In genomic region chr9:45827663-45828290, GRCm38 (mm10) we compare ENCODE assay signal across 8 mouse cellular contexts. TPM values are rescaled to one million over a fixed set of nuclear protein-coding genes. Genes with fewer than 3 reads are reported as not detected.
DNase-seq lines count a peak whose midpoint lies in the region; ATAC-seq lines count a peak whose summit lies in the region.

No protein-coding gene starts in this region.

- no peaks in the 10 kb centered on the region; the same call in 1 of the 2 replicates for H3K9me3 ChIP-seq in forebrain, embryonic 12.5 days
- H3K9me3 ChIP-seq in intestine, embryonic 15.5 days: no peaks in the 10 kb centered on the region

- H3K36me3 ChIP-seq in forebrain, embryonic 12.5 days (replicated peaks): no peaks in the 10 kb centered on the region
- H3K36me3 ChIP-seq in intestine, embryonic 15.5 days: no peaks in the 10 kb centered on the region
- no peaks in the 10 kb centered on the region for H3K36me3 ChIP-seq in macrophage (ENCODE audit: inconsistent target)

- no peaks in the 10 kb centered on the region for H3K27me3 ChIP-seq in forebrain, embryonic 12.5 days
- H3K27me3 ChIP-seq in intestine, embryonic 15.5 days (replicated peaks): no peaks in the 10 kb centered on the region

- peak overlapping the region; percentile 48 for H3K27ac ChIP-seq in forebrain, embryonic 12.5 days
- H3K27ac ChIP-seq in intestine, embryonic 15.5 days: peak overlapping the region; percentile 72
- peak overlapping the region; percentile 35 for H3K27ac ChIP-seq in macrophage

- DNase-seq in right cerebral cortex, postnatal 4 days: peak; percentile 38
- DNase-seq in right cerebral cortex, postnatal 25 days: no peak
- DNase-seq in brain, adult 2 months (ENCODE audit: low read depth, low spot score): peak; percentile 55
- DNase-seq in B cell, adult 2 months: no peak

- H3K4me2 ChIP-seq in forebrain, embryonic 12.5 days: peak overlapping the region; percentile 84
- peak overlapping the region; percentile 81 for H3K4me2 ChIP-seq in intestine, embryonic 15.5 days (replicated peaks)

- H3K79me2 ChIP-seq in macrophage (ENCODE audit: inconsistent target): no peaks in the 10 kb centered on the region

- peaks cover 13% of the 10 kb centered on the region for H3K4me1 ChIP-seq in forebrain, embryonic 12.5 days
- peaks cover 9% of the 10 kb centered on the region for H3K4me1 ChIP-seq in intestine, embryonic 15.5 days (replicated peaks)

- no peak; the same call in 1 of the 2 replicates for ATAC-seq in forebrain, embryonic 12.5 days (ENCODE audit: low FRiP score)
- peak; percentile 66 for ATAC-seq in intestine, embryonic 15.5 days
- no peak for ATAC-seq in activated CD4-positive, CD25-positive, alpha-beta regulatory T cell, adult 4 months

- WGBS in forebrain, embryonic 12.5 days: 5% methylated on average over 23 of the region's 23 CpGs
- 6% methylated on average over 22 of the region's 23 CpGs for WGBS in intestine, embryonic 15.5 days
- WGBS in macrophage (ENCODE audit: missing documents): 17% methylated on average over 22 of the region's 23 CpGs

- peak overlapping the region; percentile 78 for H3K9ac ChIP-seq in forebrain, embryonic 12.5 days
- H3K9ac ChIP-seq in intestine, embryonic 15.5 days: peak overlapping the region; percentile 77

- H3K4me3 ChIP-seq in forebrain, embryonic 12.5 days (replicated peaks): peak overlapping the region; percentile 81
- H3K4me3 ChIP-seq in intestine, embryonic 15.5 days (replicated peaks): peak overlapping the region; percentile 87
- peak overlapping the region; percentile 77 for H3K4me3 ChIP-seq in macrophage (ENCODE audit: inconsistent target)

RNA-seq across cellular contexts. Expression of gene Cep164, which starts 0.7 kb away (rescaled TPM):
- 16.3 and 17.7 TPM in 2 replicates for polyA plus RNA-seq in forebrain, embryonic 12.5 days (2016; fragmentation: Nextera tagmentation; extraction: Ambion mirVana)
- 21.1 and 24.9 TPM in 2 replicates for polyA plus RNA-seq in intestine, embryonic 15.5 days (2015; fragmentation: Nextera tagmentation; extraction: Ambion mirVana)
- total RNA-seq in macrophage (2018; cell fraction: chromatin; rRNA removed): 100 to 1,000 TPM in 5 of 26 experiments, 10 to 100 TPM in 21; 19.2 to 126 (median 78.6) TPM
- total RNA-seq in macrophage (2018; cell fraction: cytosol; rRNA removed): 10 to 100 TPM; 17.0 to 31.0 (median 20.7) TPM
- total RNA-seq in macrophage (2018; cell fraction: nucleus; rRNA removed): 10 to 100 TPM; 15.5 to 63.8 (median 39.5) TPM
- 17.0 to 35.2 TPM (median 22.0 TPM) in 3 replicates for polyA plus RNA-seq in macrophage (2018)
- 1 to 10 TPM; 7.9 to 8.6 TPM for polyA plus RNA-seq in activated CD4-positive, CD25-positive, alpha-beta regulatory T cell, adult 4 months (2017; shearing (Covaris generic))

RNA-seq across cellular contexts. Expression of gene Bace1, which starts 10.6 kb away (rescaled TPM):
- polyA plus RNA-seq in forebrain, embryonic 12.5 days (2016; fragmentation: Nextera tagmentation; extraction: Ambion mirVana): 35.4 and 36.5 TPM in 2 replicates
- polyA plus RNA-seq in intestine, embryonic 15.5 days (2015; fragmentation: Nextera tagmentation; extraction: Ambion mirVana): 20.8 and 22.5 TPM in 2 replicates
- 1 to 10 TPM in 24 of 26 experiments, under 1 TPM in 2; 0.65 to 8.4 (median 3.0) TPM for total RNA-seq in macrophage (2018; cell fraction: chromatin; rRNA removed)
- total RNA-seq in macrophage (2018; cell fraction: cytosol; rRNA removed): 1 to 10 TPM; 1.5 to 8.0 (median 3.6) TPM
- total RNA-seq in macrophage (2018; cell fraction: nucleus; rRNA removed): 10 to 100 TPM in 3 of 26 experiments, 1 to 10 TPM in 23; 1.7 to 11.9 (median 4.7) TPM
- polyA plus RNA-seq in macrophage (2018): 2.6 to 4.8 TPM (median 4.1 TPM) in 3 replicates
- polyA plus RNA-seq in activated CD4-positive, CD25-positive, alpha-beta regulatory T cell, adult 4 months (2017; shearing (Covaris generic)): 10 to 100 TPM in 1 of 2 experiments, 1 to 10 TPM in 1; 8.0 to 10.0 TPM

Comparison
In these comparisons a context has a peak if more than half of its experiments do, and no peak if none do; other contexts are left out.
1. DNase-seq: peak in right cerebral cortex, postnatal 4 days (single experiment) and brain, adult 2 months (single experiment); none in right cerebral cortex, postnatal 25 days (single experiment) and B cell, adult 2 months (0 of 2).
2. Peak in every context shown above with its lines, with median percentiles within 50 percentile points of each other: H3K27ac ChIP-seq and H3K4me3 ChIP-seq.